Mouse (Mus musculus): Measurements from ENCODE around the gene Slc22a23.

DNA sequence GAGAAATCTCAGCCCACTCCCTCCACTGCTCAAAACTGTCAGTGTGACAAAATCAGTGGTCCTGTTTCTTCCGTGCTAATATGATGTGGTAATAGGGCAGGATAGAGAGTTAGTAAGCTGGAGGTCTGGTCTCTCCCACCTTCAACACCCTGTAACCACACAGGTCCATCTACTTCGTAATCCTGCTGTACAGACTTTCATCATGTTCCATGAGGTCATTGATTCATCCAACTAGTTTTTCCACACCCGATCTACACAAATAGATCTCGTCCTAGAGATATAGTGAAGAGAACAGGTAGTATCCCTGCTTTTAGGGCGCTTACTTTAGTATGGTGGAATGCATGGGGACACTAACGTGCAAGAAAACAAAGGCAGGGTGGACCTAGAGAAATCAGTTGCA, 63.6 kb downstream of the Slc22a23 start:
- TF ChIP-seq HCFC1 (IDR thresholded peaks at IDR 0.05; ENCODE audit: borderline replicate concordance, insufficient read depth, low read length) = no peak
- no peak for TF ChIP-seq MAFK (IDR thresholded peaks at IDR 0.05; ENCODE audit: insufficient read depth, low read depth, low read length)
- TF ChIP-seq CHD2 (IDR thresholded peaks at IDR 0.05; ENCODE audit: low read depth, low read length) = no peak
- no peak for TF ChIP-seq ZC3H11A (IDR thresholded peaks at IDR 0.05; ENCODE audit: borderline replicate concordance, low read depth, low read length)

Data from ES-E14 (cell line).